Mouse (Mus musculus): ENCODE measurements at regions not wholly inside any gene's neighbourhood (a gene's known extent, or its start where the extent isn't known, plus 50 kb on each side); places are given as distances from the start of the nearest gene placed in this dataset.

- no peak for TF ChIP-seq POLR2A (IDR thresholded peaks at IDR 0.05; ENCODE audit: extremely low read depth, insufficient read depth, low read length)
- no peak for TF ChIP-seq CTCF (IDR thresholded peaks at IDR 0.05; ENCODE audit: low read depth, low read length)
These were observed 107.2 kb downstream of the Ngf start for GRCm38 (mm10) chr3:102576896-102577295.

Measured in liver, adult 2 months (tissue).